Mouse (Mus musculus) left cerebral cortex, adult 2 months (tissue): ENCODE results near the gene Rbm4b. TPM values are rescaled to one million over a fixed set of nuclear protein-coding genes. Genes with fewer than 3 reads are reported as not detected.
A peak's percentile ranks its signal among the peaks of the same experiment; 100 is the strongest.
"Not testable (repeated sequence)": the region's sequence is repeated elsewhere in the genome, so short reads cannot be mapped to it uniquely, and the experiment has no call there.

Experiments
- DNase-seq, 2 experiments: peaks; one replicate each; pipeline ENCODE4 v3.0.0; 2021 to 2022; ENCODE audit warnings: low spot score in 2 of 2, mixed read lengths in 1 of 2; ENCODE audit errors: extremely low spot score in 1 of 2
- H3K27ac ChIP-seq: fragments of 200-600 bp; 2 replicates; pipeline ENCODE4 v1.8.1; 2022
- H3K4me3 ChIP-seq: fragments of 200-600 bp; 2 replicates; pipeline ENCODE4 v1.8.1; 2022
- CTCF ChIP-seq: fragments of 200-600 bp; IDR thresholded peaks from 2 replicates; pipeline ENCODE4 v1.8.1; 2022; ENCODE audit warnings: antibody characterized with exemption, mild to moderate bottlenecking, moderate library complexity
- intact Hi-C: fragments of 180-260 bp; cut with DNase I; formaldehyde crosslinking; loops from one replicate; pipeline ENCODE4 v1.15.1; 2025
- total RNA-seq, 2 experiments: library from RNA; stranded (reverse); gene quantifications; 2 replicates each; pipeline ENCODE4 v1.2.3; 2021

Gene Rbm4b
- total RNA-seq, 2 experiments from 2014 or later, result 16.3 to 18.2 TPM

- intact Hi-C loops, result no loop called here
- DNase-seq, result no peak
- H3K4me3 ChIP-seq, result no peak overlapping the region
- no peak overlapping the region for H3K27ac ChIP-seq
- no peak for TF ChIP-seq CTCF
These were observed 30.0 kb downstream of the Rbm4b start for GRCm38 (mm10) chr19:4786313-4786712.

- intact Hi-C loops, result no loop called here
- peak overlapping the region; percentile 90 for H3K4me3 ChIP-seq
- DNase-seq, result no peak
- H3K27ac ChIP-seq, result peak overlapping the region; percentile 83
- TF ChIP-seq CTCF, result no peak
These were observed 37.1 kb downstream of the Rbm4b start for GRCm38 (mm10) chr19:4793281-4793830.

- Histone ChIP-seq H3K27ac (peak within 1 kb of the TSS; percentile 83), H3K4me3 (peak within 1 kb of the TSS; percentile 90)
- peak; percentile 96 to 98 for DNase-seq
- TF ChIP-seq CTCF, result no peak
- intact Hi-C loops, result loop anchor here (1.0 kb wide), 1 partner anchor 45 kb away; the partner anchor contains the start of genes Ccdc87 and Ccs
These were observed 37.6 kb downstream of the Rbm4b start, which contains the start of gene Rbm4 for GRCm38 (mm10) chr19:4793831-4794422. Rbm4 (minus strand) TSS chr19:4793901.

GRCm38 (mm10) chr19:4795929-4796328 is 39.6 kb downstream of the Rbm4b start:
- H3K27ac ChIP-seq, result no peak overlapping the region
- intact Hi-C loops, result no loop called here
- TF ChIP-seq CTCF, result no peak
- DNase-seq, result no peak
- no peak overlapping the region for H3K4me3 ChIP-seq

GRCm38 (mm10) chr19:4797846-4798245 is 41.5 kb downstream of the Rbm4b start:
- no peak for DNase-seq
- no peak overlapping the region for H3K27ac ChIP-seq
- TF ChIP-seq CTCF, result no peak
- intact Hi-C loops, result no loop called here
- H3K4me3 ChIP-seq, result no peak overlapping the region

GRCm38 (mm10) chr19:4799083-4799482 is 42.8 kb downstream of the Rbm4b start:
- intact Hi-C loops, result no loop called here
- no peak for DNase-seq
- no peak overlapping the region for H3K27ac ChIP-seq
- H3K4me3 ChIP-seq, result no peak overlapping the region
- no peak for TF ChIP-seq CTCF

GRCm38 (mm10) chr19:4802691-4803091 is 46.4 kb downstream of the Rbm4b start:
- intact Hi-C loops, result no loop called here
- DNase-seq, result no peak
- TF ChIP-seq CTCF, result no peak
- no peak overlapping the region for H3K27ac ChIP-seq
- H3K4me3 ChIP-seq, result no peak overlapping the region

GRCm38 (mm10) chr19:4803283-4803682 is 47.0 kb downstream of the Rbm4b start:
- DNase-seq, result no peak
- Histone ChIP-seq H3K4me3 (no peak overlapping the region), H3K27ac (no peak overlapping the region)
- TF ChIP-seq CTCF, result no peak
- intact Hi-C loops, result no loop called here

- DNase-seq, result no peak
- TF ChIP-seq CTCF, result no peak
- H3K27ac ChIP-seq, result peak overlapping the region; percentile 95; the same call in 1 of the 2 replicates
- H3K4me3 ChIP-seq, result peak overlapping the region; percentile 60
- intact Hi-C loops, result loop anchor here (5.0 kb wide), 1 partner anchor 53 kb away; the partner anchor contains the start of gene Rbm4b
These were observed 54.0 kb downstream of the Rbm4b start for GRCm38 (mm10) chr19:4810309-4810708.

GRCm38 (mm10) chr19:4810746-4811062 is 54.4 kb downstream of the Rbm4b start:
- TF ChIP-seq CTCF, result no peak
- peak overlapping the region; percentile 60 for H3K4me3 ChIP-seq
- intact Hi-C loops, result loop anchor here (5.0 kb wide), 1 partner anchor 53 kb away; the partner anchor contains the start of gene Rbm4b
- peak overlapping the region; percentile 95 for H3K27ac ChIP-seq
- no peak for DNase-seq

- peak; percentile 96 to 98 for DNase-seq
- no peak for TF ChIP-seq CTCF
- intact Hi-C loops, result loop anchor here (5.0 kb wide), 1 partner anchor 54 kb away; the partner anchor contains the start of gene Rbm4b
These were observed 55.0 kb downstream of the Rbm4b start, which contains the start of the genes Gm21992 and Rbm14 for GRCm38 (mm10) chr19:4811063-4811908. Gm21992 (minus strand) TSS chr19:4811612. Rbm14 (minus strand) TSS chr19:4811634.

GRCm38 (mm10) chr19:4811909-4812242 is 55.6 kb downstream of the Rbm4b start:
- DNase-seq, result no peak
- no peak for TF ChIP-seq CTCF
- intact Hi-C loops, result loop anchor here (5.0 kb wide), 1 partner anchor 55 kb away; the partner anchor contains the start of gene Rbm4b
- peak overlapping the region; percentile 60 for H3K4me3 ChIP-seq
- H3K27ac ChIP-seq, result peak overlapping the region; percentile 85

More at GRCm38 (mm10) chr19:4811063-4811908, 55.0 kb downstream of the Rbm4b start, which contains the start of the genes Gm21992 and Rbm14:
- H3K4me3 ChIP-seq, result peak within 1 kb of the TSS; percentile 60
- peak within 1 kb of the TSS; percentile 95 for H3K27ac ChIP-seq

GRCm38 (mm10) chr19:4812334-4812949 is 56.1 kb downstream of the Rbm4b start:
- DNase-seq, result not testable (repeated sequence)
- peak overlapping the region; percentile 60 for H3K4me3 ChIP-seq
- H3K27ac ChIP-seq, result peak overlapping the region; percentile 85
- intact Hi-C loops, result loop anchor here (5.0 kb wide), 1 partner anchor 55 kb away; the partner anchor contains the start of gene Rbm4b
